Mouse (Mus musculus): ENCODE measurements around the gene Nop56. TPM values are rescaled to one million over a fixed set of nuclear protein-coding genes. Genes with fewer than 3 reads are reported as not detected.

Nop56 gene
- polyA plus RNA-seq, 1 experiment from 2014 or later = 379 TPM

DNA sequence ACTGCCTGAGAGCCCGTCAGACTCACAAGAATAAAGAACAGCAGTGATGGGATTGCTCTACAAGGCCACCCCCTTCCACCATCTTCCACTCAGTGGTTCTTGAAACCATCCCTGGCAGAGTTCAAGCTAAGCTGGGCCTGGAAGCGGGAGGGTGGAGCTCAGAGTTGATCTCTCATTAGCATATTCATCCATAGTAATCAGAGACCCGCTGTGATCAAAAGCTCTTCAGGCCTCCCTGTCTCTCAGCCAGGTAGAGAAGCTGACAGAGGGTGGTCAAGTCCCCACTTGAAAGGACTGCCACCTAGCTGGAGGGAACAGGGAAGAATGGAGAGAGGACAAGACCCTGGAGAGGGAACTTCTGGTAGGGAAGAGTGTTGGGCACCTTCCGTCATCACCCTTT lies 28.8 kb downstream of the Nop56 start:
- no peaks in the 10 kb centered on the region for H3K4me1 ChIP-seq
- H3K36me3 ChIP-seq = peaks cover 19% of the 10 kb centered on the region
- H3K27ac ChIP-seq = no peak overlapping the region
- H3K9me3 ChIP-seq = no peaks in the 10 kb centered on the region
- WGBS = 55% methylated on average over 4 of the region's 4 CpGs
- H3K4me3 ChIP-seq = no peak overlapping the region
- peaks cover 8% of the 10 kb centered on the region for H3K27me3 ChIP-seq (ENCODE audit: insufficient read depth, poor library complexity, severe bottlenecking)
- DNase-seq (ENCODE audit: low spot score) = no peak

DNA sequence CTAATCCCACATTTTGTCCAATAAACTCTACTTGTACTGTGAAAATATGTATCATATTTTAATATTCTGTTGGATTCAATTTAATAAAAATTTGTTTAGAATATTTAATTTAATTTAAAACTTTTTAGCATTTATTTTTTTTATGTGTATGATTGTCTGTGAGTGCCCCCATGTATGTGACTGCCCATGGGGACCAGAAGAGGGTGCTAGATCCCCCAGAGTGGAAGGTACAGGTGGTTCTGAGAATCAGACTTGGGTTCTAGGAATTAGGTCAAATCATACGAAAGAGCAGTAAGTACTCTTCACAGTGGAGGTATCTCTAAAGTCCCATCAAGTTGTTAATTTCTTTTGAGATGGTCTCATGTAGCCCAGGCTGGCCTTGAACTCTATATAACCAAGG lies 52.8 kb downstream of the Nop56 start:
- Histone ChIP-seq H3K9me3 (no peaks in the 10 kb centered on the region), H3K27ac (no peak overlapping the region), H3K4me3 (no peak overlapping the region), H3K27me3 (ENCODE audit: insufficient read depth, poor library complexity, severe bottlenecking) (no peaks in the 10 kb centered on the region), H3K4me1 (no peaks in the 10 kb centered on the region), H3K36me3 (no peaks in the 10 kb centered on the region)
- WGBS = 72% methylated on average over 1 of the region's 1 CpGs
- no peak for DNase-seq (ENCODE audit: low spot score)

Other genes with a start within 250 kb of the Nop56 start
- not detected in 2 replicates for gene Tgm6, start 162.0 kb upstream of the Nop56 start, polyA plus RNA-seq (2016; fragmentation: Nextera tagmentation; extraction: Ambion mirVana)
- 589 and 704 TPM in 2 replicates for gene Snrpb, start 95.0 kb upstream of the Nop56 start, polyA plus RNA-seq (2016; fragmentation: Nextera tagmentation; extraction: Ambion mirVana)
- not detected in 2 replicates for gene Tmc2, start 79.2 kb upstream of the Nop56 start, polyA plus RNA-seq (2016; fragmentation: Nextera tagmentation; extraction: Ambion mirVana)
- 198 and 238 TPM in 2 replicates for gene Idh3b, start 10.1 kb downstream of the Nop56 start, polyA plus RNA-seq (2016; fragmentation: Nextera tagmentation; extraction: Ambion mirVana)
- gene Ebf4, start 20.7 kb downstream of the Nop56 start, polyA plus RNA-seq (2016; fragmentation: Nextera tagmentation; extraction: Ambion mirVana) = 0.42 and 1.1 TPM in 2 replicates
- gene Cpxm1, start 123.1 kb downstream of the Nop56 start, polyA plus RNA-seq (2016; fragmentation: Nextera tagmentation; extraction: Ambion mirVana) = 36.2 and 57.6 TPM in 2 replicates
- gene Gm28372, start 130.8 kb downstream of the Nop56 start, polyA plus RNA-seq (2016; fragmentation: Nextera tagmentation; extraction: Ambion mirVana) = not detected in 2 replicates
- gene 1700020A23Rik, start 130.8 kb downstream of the Nop56 start, polyA plus RNA-seq (2016; fragmentation: Nextera tagmentation; extraction: Ambion mirVana) = 0.28 TPM in 1 of 2 replicates, not detected in the other
- gene Tmem239, start 132.0 kb downstream of the Nop56 start, polyA plus RNA-seq (2016; fragmentation: Nextera tagmentation; extraction: Ambion mirVana) = not detected in 2 replicates
- gene Vps16, start 149.9 kb downstream of the Nop56 start, polyA plus RNA-seq (2016; fragmentation: Nextera tagmentation; extraction: Ambion mirVana) = 84.5 and 91.1 TPM in 2 replicates
- gene Pced1a, start 150.3 kb downstream of the Nop56 start, polyA plus RNA-seq (2016; fragmentation: Nextera tagmentation; extraction: Ambion mirVana) = 8.2 and 13.6 TPM in 2 replicates
- 73.3 and 85.5 TPM in 2 replicates for gene Ptpra, start 175.8 kb downstream of the Nop56 start, polyA plus RNA-seq (2016; fragmentation: Nextera tagmentation; extraction: Ambion mirVana)